Mouse (Mus musculus): ENCODE measurements around the gene Taok1. TPM values are rescaled to one million over a fixed set of nuclear protein-coding genes. Genes with fewer than 3 reads are reported as not detected.

Taok1 gene
- polyA plus RNA-seq (2014; fragmentation: Illumina TruSeq; extraction: RNeasy Lipid Tissue Mini Kit (QIAGEN cat#74804); ENCODE audit: low read depth, low replicate concordance): 24.4 TPM

GRCm38 (mm10) chr11:77607538-77608455 lies at the start of gene Taok1:
Taok1 (minus strand) TSS chr11:77607815.

DNA sequence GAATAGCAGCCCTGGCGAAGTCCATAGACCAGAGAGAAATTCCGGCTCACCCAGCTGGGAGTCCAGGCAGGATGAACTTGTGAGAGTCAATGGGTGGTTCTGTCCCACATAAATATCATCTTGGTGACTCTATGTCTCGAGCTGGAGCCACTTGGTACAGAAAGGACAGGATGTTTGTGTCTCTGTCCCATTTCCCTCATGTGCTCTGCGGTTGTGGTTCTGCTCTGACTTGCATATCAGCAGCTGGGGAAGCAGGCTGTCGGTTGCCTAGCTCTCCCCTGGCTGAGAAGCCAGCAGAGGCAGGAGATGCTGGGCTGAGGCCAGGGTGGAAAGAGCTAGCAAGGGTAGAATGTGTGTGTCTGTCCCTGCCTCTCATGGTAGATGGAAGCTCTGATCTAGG lies 88.6 kb downstream of the Taok1 start, which contains the start of gene Gm10392:
Gene Gm10392 (minus strand): TSS at position 156 of the 400 bp plus-strand sequence.

DNA sequence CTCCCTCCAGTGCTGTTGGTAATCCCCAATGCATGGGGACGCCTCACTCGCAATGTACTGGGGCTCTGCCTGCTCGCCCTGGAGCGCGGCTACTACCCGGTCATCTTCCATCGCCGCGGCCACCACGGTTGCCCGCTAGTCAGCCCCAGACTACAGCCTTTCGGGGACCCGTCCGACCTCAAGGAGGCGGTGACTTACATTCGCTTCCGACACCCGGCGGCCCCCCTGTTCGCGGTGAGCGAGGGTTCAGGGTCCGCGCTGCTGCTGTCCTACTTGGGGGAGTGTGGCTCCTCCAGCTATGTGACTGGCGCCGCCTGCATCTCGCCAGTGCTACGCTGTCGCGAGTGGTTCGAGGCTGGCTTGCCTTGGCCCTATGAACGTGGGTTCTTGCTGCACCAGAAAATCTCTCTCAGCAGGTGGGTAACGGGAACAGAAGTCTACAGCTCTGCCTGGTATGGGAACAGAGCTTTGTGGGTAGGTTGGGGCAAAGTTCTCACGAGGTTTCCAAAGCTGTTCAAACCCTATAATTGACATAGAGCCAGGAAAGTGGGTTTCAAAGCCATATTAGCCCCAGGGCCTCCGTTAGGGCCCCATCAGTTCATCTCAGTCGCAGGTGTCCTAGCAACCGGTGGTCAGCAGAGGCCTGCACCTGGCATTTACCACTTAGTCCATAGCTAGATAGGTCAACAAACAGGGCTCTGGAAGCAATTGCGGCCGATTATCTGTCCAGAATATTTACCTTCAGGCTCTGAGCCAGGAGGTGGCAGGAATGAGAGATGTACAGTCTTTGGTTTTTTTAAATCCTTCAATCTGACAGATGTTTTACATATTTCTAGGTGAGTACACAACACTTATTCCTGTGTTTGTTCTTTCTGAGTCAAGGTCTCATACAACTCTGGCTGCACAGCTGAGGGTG lies 91.7 kb downstream of the Taok1 start, which contains the start of gene Trp53i13:
Gene Trp53i13 (minus strand): TSS at position 344 of the 916 bp plus-strand sequence.

DNA sequence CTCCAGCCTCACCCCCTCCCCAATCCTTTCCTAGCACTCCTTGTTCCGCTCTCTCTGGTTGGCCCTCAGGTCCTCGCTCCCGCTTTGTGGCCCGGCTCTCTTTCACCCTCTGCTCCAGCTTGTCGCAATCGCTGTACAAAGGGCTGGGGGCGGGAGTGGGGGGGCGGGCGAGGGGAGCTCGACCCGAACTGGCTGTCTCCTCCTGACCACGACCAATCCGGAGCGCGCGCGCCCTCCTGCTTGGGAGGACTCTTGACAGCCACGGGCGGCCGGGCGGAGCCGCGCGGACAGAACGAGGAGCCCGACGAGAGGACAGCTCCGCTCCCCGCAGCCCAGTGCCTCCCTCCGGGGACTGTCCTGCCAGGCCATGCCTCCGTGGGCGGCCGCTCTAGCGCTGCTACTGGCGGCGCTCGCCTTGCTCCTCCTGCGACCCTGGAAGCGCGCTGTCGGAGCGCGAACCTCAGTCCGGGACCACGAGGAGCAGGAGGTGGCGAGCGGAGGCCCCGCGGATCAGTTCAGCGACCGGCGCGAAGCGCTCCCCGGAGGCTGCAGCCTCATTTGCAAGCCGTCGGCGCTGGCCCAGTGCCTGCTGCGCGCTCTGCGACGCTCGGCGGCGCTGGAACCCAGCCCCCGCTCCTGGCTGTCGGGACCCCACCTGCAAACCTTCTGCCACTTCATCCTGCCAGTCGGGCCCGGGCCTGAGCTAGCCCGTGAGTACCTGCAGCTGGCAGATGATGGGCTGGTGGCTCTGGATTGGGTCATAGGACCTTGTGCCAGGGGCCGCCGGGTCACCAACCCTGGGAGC lies 92.6 kb downstream of the Taok1 start, which contains the start of gene Abhd15:
Gene Abhd15 (plus strand): TSS at position 290 of the 805 bp plus-strand sequence.

DNA sequence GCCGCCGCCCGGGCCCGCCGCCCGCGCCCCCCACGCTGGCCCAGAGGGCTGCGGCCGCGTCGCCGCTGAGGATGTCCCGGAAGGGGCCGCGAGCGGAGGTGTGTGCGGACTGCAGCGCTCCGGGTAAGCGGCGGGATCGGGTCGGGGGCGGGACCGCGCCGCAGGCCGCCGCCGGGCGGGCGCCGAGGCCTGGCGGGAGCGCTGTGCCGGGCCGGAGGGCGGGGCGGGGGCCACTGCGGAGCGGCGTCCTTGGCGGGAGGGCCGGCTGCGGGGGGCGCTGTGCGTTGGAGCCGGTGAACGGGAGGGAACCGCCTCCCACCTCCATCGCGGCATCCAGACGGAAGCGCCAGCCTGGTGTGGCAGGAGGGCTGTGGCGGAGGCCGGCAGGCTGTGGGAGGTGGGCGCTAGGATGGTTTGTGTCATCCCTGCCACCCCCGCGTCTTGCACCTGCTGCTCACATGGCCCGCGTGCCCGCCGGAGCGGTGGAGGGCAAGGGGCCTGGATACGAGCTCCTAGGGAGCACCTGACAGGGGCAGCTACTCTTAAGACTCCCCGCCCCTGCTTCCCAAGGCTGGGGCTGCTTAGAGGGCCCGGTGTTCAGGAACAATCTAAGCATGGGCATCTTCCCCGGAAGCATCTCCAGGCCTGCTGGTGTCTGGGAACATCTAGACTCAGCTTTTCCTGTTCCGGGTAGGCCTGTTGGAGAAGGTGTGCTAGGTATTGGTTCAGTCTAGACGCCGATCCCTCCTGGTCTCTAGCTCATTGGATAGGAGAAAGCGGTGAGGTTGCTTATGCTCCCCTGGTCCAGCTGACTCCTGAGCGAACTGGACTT lies 113.9 kb downstream of the Taok1 start, which contains the start of gene Git1:
Gene Git1 (plus strand): TSS at position 51 of the 832 bp plus-strand sequence.

DNA sequence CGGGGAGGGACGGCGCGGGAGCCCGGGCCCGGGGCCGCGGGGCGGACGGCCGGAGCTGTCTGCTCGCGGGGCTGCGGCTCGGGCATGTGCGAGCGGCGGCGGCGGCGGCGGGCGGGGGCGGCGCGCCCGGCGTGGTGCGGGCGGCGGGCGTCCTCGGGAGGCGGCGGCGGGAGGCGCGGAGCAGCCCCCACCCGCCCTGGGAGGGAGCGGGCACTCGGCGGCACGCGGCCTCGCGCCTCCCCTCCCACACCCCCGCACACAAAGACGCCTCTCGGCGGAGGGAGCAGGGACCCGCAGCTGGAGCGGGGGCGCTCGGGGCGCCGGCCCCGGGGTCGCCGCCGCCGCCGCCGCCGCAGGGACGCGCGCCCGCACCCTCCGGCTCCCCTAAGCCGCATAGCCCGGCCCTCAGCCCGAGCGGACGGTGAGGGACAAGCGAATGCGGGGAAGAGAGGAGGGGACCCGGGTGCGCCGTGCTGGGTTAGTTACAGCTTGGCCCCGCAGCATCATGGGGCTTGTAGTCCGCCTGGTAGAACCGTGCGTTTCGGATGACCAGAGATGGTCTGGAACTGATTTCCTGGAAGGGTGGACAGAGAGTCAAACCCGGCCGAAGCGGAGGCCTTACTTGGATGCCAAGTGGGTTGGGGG lies 117.9 kb downstream of the Taok1 start, which contains the start of gene Ankrd13b:
Gene Ankrd13b (minus strand): TSS at position 88 of the 645 bp plus-strand sequence.

Other genes with a start within 250 kb of the Taok1 start
- gene Coro6, start 145.4 kb downstream of the Taok1 start, polyA plus RNA-seq (2014; fragmentation: Illumina TruSeq; extraction: RNeasy Lipid Tissue Mini Kit (QIAGEN cat#74804); ENCODE audit: low read depth, low replicate concordance): not detected
- 0.74 TPM for gene Ankrd13b, start 118.1 kb downstream of the Taok1 start, polyA plus RNA-seq (2014; fragmentation: Illumina TruSeq; extraction: RNeasy Lipid Tissue Mini Kit (QIAGEN cat#74804); ENCODE audit: low read depth, low replicate concordance)
- 0.64 TPM for gene Git1, start 114.3 kb downstream of the Taok1 start, polyA plus RNA-seq (2014; fragmentation: Illumina TruSeq; extraction: RNeasy Lipid Tissue Mini Kit (QIAGEN cat#74804); ENCODE audit: low read depth, low replicate concordance)
- gene Abhd15, start 92.7 kb downstream of the Taok1 start, polyA plus RNA-seq (2014; fragmentation: Illumina TruSeq; extraction: RNeasy Lipid Tissue Mini Kit (QIAGEN cat#74804); ENCODE audit: low read depth, low replicate concordance): 6.8 TPM
- not detected for gene Trp53i13, start 91.8 kb downstream of the Taok1 start, polyA plus RNA-seq (2014; fragmentation: Illumina TruSeq; extraction: RNeasy Lipid Tissue Mini Kit (QIAGEN cat#74804); ENCODE audit: low read depth, low replicate concordance)
- not detected for gene Gm10392, start 88.6 kb downstream of the Taok1 start, polyA plus RNA-seq (2014; fragmentation: Illumina TruSeq; extraction: RNeasy Lipid Tissue Mini Kit (QIAGEN cat#74804); ENCODE audit: low read depth, low replicate concordance)
- gene Nufip2, start 78.3 kb upstream of the Taok1 start, polyA plus RNA-seq (2014; fragmentation: Illumina TruSeq; extraction: RNeasy Lipid Tissue Mini Kit (QIAGEN cat#74804); ENCODE audit: low read depth, low replicate concordance): 35.6 TPM
- not detected for gene Cryba1, start 117.5 kb upstream of the Taok1 start, polyA plus RNA-seq (2014; fragmentation: Illumina TruSeq; extraction: RNeasy Lipid Tissue Mini Kit (QIAGEN cat#74804); ENCODE audit: low read depth, low replicate concordance)
- 8.7 TPM for gene Myo18a, start 155.4 kb upstream of the Taok1 start, polyA plus RNA-seq (2014; fragmentation: Illumina TruSeq; extraction: RNeasy Lipid Tissue Mini Kit (QIAGEN cat#74804); ENCODE audit: low read depth, low replicate concordance)
- gene Gm10277, start 179.9 kb upstream of the Taok1 start, polyA plus RNA-seq (2014; fragmentation: Illumina TruSeq; extraction: RNeasy Lipid Tissue Mini Kit (QIAGEN cat#74804); ENCODE audit: low read depth, low replicate concordance): not detected

Data from liver, adult 10 weeks (tissue).